Mouse (Mus musculus) thymus, adult 2 months (tissue): ENCODE results near the gene Atp5mpl. TPM values are rescaled to one million over a fixed set of nuclear protein-coding genes. Genes with fewer than 3 reads are reported as not detected.
A peak's percentile ranks its signal among the peaks of the same experiment; 100 is the strongest.

ENCODE experiments used
- DNase-seq: peaks from one replicate; pipeline ENCODE4 v3.0.0; 2021
- H3K27ac ChIP-seq: fragments of 200-500 bp; 2 replicates; pipeline ENCODE4 v1.5.1; 2012; ENCODE audit warnings: low read length, control low read depth; ENCODE audit not compliant: control insufficient read depth, insufficient read depth
- H3K27me3 ChIP-seq: fragments of 200-500 bp; 2 replicates; pipeline ENCODE4 v1.6.1; 2012; ENCODE audit warnings: mild to moderate bottlenecking, low read length, moderate library complexity, mixed read lengths; ENCODE audit not compliant: control insufficient read depth, insufficient read depth
- H3K36me3 ChIP-seq: fragments of 200-500 bp; 2 replicates; pipeline ENCODE4 v1.6.1; 2012; ENCODE audit warnings: mild to moderate bottlenecking, low read length, moderate library complexity; ENCODE audit not compliant: control insufficient read depth, insufficient read depth
- H3K4me1 ChIP-seq: fragments of 200-500 bp; replicated peaks from 2 replicates; pipeline ENCODE4 v1.6.1; 2012; ENCODE audit warnings: low read length; ENCODE audit not compliant: control insufficient read depth, insufficient read depth
- H3K4me3 ChIP-seq: fragments of 200-500 bp; 2 replicates; pipeline ENCODE4 v1.5.1; 2012; ENCODE audit warnings: mild to moderate bottlenecking, low read length, control low read depth, moderate library complexity; ENCODE audit not compliant: control insufficient read depth, insufficient read depth
- CTCF ChIP-seq: fragments of 200-500 bp; IDR thresholded peaks from 2 replicates; pipeline ENCODE4 v1.5.1; 2012; ENCODE audit warnings: mild to moderate bottlenecking, control low read depth, low read length, moderate library complexity, borderline replicate concordance; ENCODE audit not compliant: control insufficient read depth, poor library complexity, insufficient read depth; ENCODE audit errors: extremely low read depth
- POLR2A ChIP-seq: fragments of 200-500 bp; IDR thresholded peaks from 2 replicates; pipeline ENCODE4 v1.6.1; 2012; ENCODE audit warnings: mild to moderate bottlenecking, low read length, control low read depth, moderate library complexity; ENCODE audit not compliant: control insufficient read depth, poor library complexity, insufficient read depth; ENCODE audit errors: extremely low read depth
- WGBS: fragments of 180-500 bp; shearing (Covaris S2); methylation state at CpG from one replicate; pipeline ENCODE4 v1.1.7; 2018; 5-methylcytosine and 5-hydroxymethylcytosine counted together
- polyA plus RNA-seq: library from polyadenylated mRNA; depleted of rRNA; stranded (reverse); fragments of >200 nt; gene quantifications from 2 replicates; pipeline ENCODE4 v1.2.3, GENCODE M21; 2012; rRNA removed

Gene Atp5mpl
- polyA plus RNA-seq, 1 experiment, result 46.5 TPM

DNA sequence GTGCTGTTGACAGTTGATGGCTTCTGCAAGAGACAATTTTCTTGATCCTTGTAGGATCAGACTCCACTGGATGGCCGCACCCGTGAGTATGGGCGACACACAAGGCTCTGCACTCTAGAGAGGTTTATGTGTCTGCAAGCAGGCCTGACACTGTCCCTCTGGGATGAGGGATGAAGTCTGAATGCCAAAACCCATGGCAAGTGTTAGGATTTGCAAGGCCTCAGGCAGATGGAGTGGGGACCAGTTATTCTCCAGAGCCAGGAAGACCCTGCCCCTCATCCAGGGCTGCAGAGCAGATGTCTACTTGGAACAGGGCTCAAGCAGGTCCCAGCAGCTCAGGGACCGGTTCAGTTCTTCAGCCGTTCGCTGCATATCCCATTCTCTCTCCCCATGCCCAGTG is 51.0 kb downstream of the Atp5mpl start:
- TF ChIP-seq CTCF (no peak), POLR2A (no peak)
- Histone ChIP-seq H3K4me1 (peaks cover 16% of the 10 kb centered on the region), H3K36me3 (no peaks in the 10 kb centered on the region), H3K4me3 (no peak overlapping the region), H3K27ac (no peak overlapping the region), H3K27me3 (no peaks in the 10 kb centered on the region)
- WGBS, result 95% methylated on average over 6 of the region's 6 CpGs
- no peak for DNase-seq

DNA sequence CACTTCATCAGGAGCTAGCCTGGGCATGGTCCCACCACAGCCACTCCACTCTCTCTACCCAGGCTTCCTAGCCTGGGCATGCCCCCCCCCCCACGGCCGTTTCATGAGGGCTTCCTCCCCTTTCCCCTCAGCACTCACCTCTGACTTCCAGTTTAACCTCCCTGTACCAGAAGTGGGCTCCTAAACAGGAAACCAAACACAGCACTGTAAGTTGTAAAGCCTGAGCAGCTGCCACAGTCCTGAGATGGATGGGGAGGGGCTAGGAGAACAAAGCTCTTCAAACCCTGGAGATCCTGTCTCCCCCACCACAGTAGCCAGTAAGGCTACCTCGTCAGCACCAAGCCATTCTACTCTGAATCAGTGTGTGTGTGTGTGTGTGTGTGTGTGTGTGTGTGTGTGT is 52.7 kb downstream of the Atp5mpl start:
- 8% methylated on average over 3 of the region's 3 CpGs for WGBS
- DNase-seq, result peak; percentile 55
- H3K27me3 ChIP-seq, result no peaks in the 10 kb centered on the region
- peak overlapping the region; percentile 67 for H3K27ac ChIP-seq
- no peak overlapping the region for H3K4me3 ChIP-seq
- TF ChIP-seq CTCF (no peak), POLR2A (no peak)
- H3K4me1 ChIP-seq, result peaks cover 16% of the 10 kb centered on the region
- no peaks in the 10 kb centered on the region for H3K36me3 ChIP-seq

DNA sequence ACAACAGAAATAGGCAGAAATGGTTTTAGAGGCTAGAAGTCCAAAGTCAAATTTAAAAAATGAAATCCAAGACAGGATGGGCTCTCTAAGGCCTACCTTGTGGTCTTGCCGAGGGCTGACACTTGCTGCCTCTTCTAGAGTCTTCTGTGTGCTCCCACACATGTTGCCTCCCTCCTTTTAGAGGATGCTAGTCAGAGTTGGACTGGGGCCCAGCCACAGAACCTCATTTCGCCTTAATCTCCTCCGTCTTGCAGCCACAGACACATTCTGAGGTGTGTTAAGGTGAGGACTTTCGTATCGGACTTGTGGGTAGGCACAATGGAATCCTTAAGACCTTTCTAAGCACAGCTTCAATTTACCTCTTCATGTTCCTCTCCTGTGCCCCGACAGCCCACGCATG is 54.0 kb downstream of the Atp5mpl start:
- Histone ChIP-seq H3K27ac (no peak overlapping the region), H3K4me3 (no peak overlapping the region), H3K36me3 (no peaks in the 10 kb centered on the region), H3K4me1 (peaks cover 23% of the 10 kb centered on the region), H3K27me3 (no peaks in the 10 kb centered on the region)
- 32% methylated on average over 7 of the region's 7 CpGs for whole genome bisulfite sequencing
- TF ChIP-seq POLR2A (no peak), CTCF (no peak)
- DNase-seq, result no peak

DNA sequence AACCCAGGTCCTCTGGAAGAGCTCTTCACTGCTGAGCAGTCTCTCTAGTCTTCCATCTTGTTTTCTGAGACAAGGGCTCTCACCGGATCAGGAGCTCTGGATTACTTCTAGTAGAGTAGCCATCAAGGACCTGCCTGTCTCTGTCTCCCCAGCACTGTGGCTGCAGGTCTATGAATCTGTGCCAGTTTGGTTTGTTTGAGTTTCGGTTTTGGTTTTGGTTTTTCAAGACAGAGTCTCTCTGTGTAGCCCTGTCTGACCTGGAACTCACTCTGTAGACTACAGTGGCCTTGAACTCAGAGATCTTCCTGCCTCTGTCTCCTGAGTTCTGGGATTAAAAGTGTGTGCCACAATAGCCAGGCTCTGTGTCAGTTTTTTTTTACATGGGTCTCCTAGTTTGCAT is 55.0 kb downstream of the Atp5mpl start:
- Histone ChIP-seq H3K4me1 (peaks cover 23% of the 10 kb centered on the region), H3K36me3 (no peaks in the 10 kb centered on the region), H3K4me3 (no peak overlapping the region), H3K27me3 (no peaks in the 10 kb centered on the region), H3K27ac (no peak overlapping the region)
- no peak for DNase-seq
- TF ChIP-seq POLR2A (no peak), CTCF (no peak)
- WGBS, result 52% methylated on average over 2 of the region's 2 CpGs

Other genes starting within 250 kb of the Atp5mpl start
- gene Klc1, start 208.1 kb downstream of the Atp5mpl start, polyA plus RNA-seq, result 79.5 and 85.0 TPM in 2 replicates
- gene Xrcc3, start 153.1 kb downstream of the Atp5mpl start, polyA plus RNA-seq, result 22.1 and 29.0 TPM in 2 replicates
- 36.6 and 46.4 TPM in 2 replicates for gene Zfyve21, start 152.8 kb downstream of the Atp5mpl start, polyA plus RNA-seq
- 28.1 and 30.1 TPM in 2 replicates for gene Ppp1r13b, start 58.9 kb downstream of the Atp5mpl start, polyA plus RNA-seq
- 0.09 and 0.15 TPM in 2 replicates for gene Tdrd9, start 4.6 kb upstream of the Atp5mpl start, polyA plus RNA-seq
- not detected in 2 replicates for gene Rd3l, start 14.3 kb upstream of the Atp5mpl start, polyA plus RNA-seq
- 9.1 and 14.7 TPM in 2 replicates for gene Aspg, start 139.7 kb upstream of the Atp5mpl start, polyA plus RNA-seq
- gene Kif26a, start 179.2 kb upstream of the Atp5mpl start, polyA plus RNA-seq, result 6.3 and 6.6 TPM in 2 replicates